Mouse (Mus musculus) heart, embryonic 14.5 days (tissue): Measurements from ENCODE around the gene Mrpl12. TPM values are rescaled to one million over a fixed set of nuclear protein-coding genes. Genes with fewer than 3 reads are reported as not detected.

ENCODE experiments used
- ATAC-seq: fragments of 200-750 bp; cut with Nextera tagmentation; 2 replicates; pipeline ENCODE4 v1.8.0; 2017; ENCODE audit warnings: low read depth, moderate TSS enrichment; ENCODE audit not compliant: insufficient number of reproducible peaks, insufficient read depth, low FRiP score
- H3K27ac ChIP-seq, 2 experiments: fragments of 200-500 bp in 1 of 2; fragments of 300-500 bp in 1 of 2; sonication (generic) in 1 of 2; replicated peaks in 1 of 2; 2 replicates each; pipeline ENCODE4 v1.5.1; 2012 to 2014; ENCODE audit warnings: low read depth in 2 of 2, low read length in 2 of 2, control low read depth in 1 of 2, mild to moderate bottlenecking in 1 of 2, mixed read lengths in 1 of 2; ENCODE audit not compliant: control insufficient read depth in 1 of 2, insufficient read depth in 1 of 2
- H3K27me3 ChIP-seq: fragments of 300-500 bp; sonication (generic); 2 replicates; pipeline ENCODE4 v1.6.1; 2014; ENCODE audit warnings: mild to moderate bottlenecking, low read length, control low read depth; ENCODE audit not compliant: control insufficient read depth, insufficient read depth
- H3K36me3 ChIP-seq: fragments of 300-500 bp; sonication (generic); 2 replicates; pipeline ENCODE4 v1.6.1; 2014; ENCODE audit warnings: mild to moderate bottlenecking, control low read depth, low read length, mixed read lengths; ENCODE audit not compliant: control insufficient read depth, insufficient read depth
- H3K4me1 ChIP-seq, 2 experiments: fragments of 200-500 bp in 1 of 2; fragments of 300-500 bp in 1 of 2; sonication (generic) in 1 of 2; 2 replicates each; pipeline ENCODE4 v1.6.1; 2012 to 2014; ENCODE audit warnings: low read length in 2 of 2, control low read depth in 1 of 2, mixed read lengths in 1 of 2; ENCODE audit not compliant: control insufficient read depth in 2 of 2, insufficient read depth in 2 of 2
- H3K4me2 ChIP-seq: fragments of 300-500 bp; sonication (generic); 2 replicates; pipeline ENCODE4 v1.6.1; 2014; ENCODE audit warnings: mild to moderate bottlenecking, low read length
- H3K4me3 ChIP-seq, 2 experiments: fragments of 200-500 bp in 1 of 2; fragments of 300-500 bp in 1 of 2; sonication (generic) in 1 of 2; 2 replicates each; pipeline ENCODE4 v1.5.1; 2012 to 2014; ENCODE audit warnings: low read length in 2 of 2, mild to moderate bottlenecking in 2 of 2, control low read depth in 1 of 2, low read depth in 1 of 2, moderate library complexity in 1 of 2; ENCODE audit not compliant: control insufficient read depth in 1 of 2, insufficient read depth in 1 of 2
- H3K9ac ChIP-seq: fragments of 300-500 bp; sonication (generic); 2 replicates; pipeline ENCODE4 v1.6.1; 2014; ENCODE audit warnings: mild to moderate bottlenecking, low read length
- H3K9me3 ChIP-seq: fragments of 300-500 bp; sonication (generic); 2 replicates; pipeline ENCODE4 v1.6.1; 2016; ENCODE audit warnings: low read length, control low read depth; ENCODE audit not compliant: control insufficient read depth
- WGBS: fragments of 180-500 bp; shearing (Covaris S2); extraction: QIAGEN DNeasy Blood & Tissue Kit; methylation state at CpG from one replicate; pipeline ENCODE4 v1.1.7; 2014; 5-methylcytosine and 5-hydroxymethylcytosine counted together
- polyA plus RNA-seq: library from polyadenylated mRNA; unstranded; fragments of >200 nt; fragmentation: Nextera tagmentation; extraction: Ambion mirVana; gene quantifications from 2 replicates; pipeline ENCODE4 v1.2.1, GENCODE M21; 2014

Mrpl12 gene
- polyA plus RNA-seq, 1 experiment from 2014 or later, result 239 TPM

DNA sequence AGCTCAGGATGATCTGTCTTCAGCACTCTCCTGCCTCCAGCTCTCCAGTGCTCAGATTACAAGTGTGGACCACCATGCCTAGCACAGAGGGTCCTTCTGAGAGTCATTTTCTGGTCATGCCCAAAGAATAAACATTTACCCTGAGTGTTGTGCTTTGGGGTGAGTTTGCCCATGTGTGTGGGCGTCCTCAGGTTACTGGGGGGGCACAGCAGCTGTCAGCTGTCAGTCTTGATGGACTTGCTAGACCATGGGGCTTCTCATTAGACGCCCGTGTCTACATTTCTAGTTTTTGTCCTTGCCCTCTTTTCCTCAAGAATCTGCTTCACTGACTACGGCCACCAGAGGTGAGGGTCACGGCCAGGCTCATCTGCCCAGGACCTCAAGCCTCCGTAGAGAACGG, 37.2 kb upstream of the Mrpl12 start:
- Histone ChIP-seq H3K4me2 (no peak overlapping the region), H3K27ac (no peak overlapping the region), H3K4me3 (no peak overlapping the region), H3K9ac (no peak overlapping the region), H3K9me3 (no peaks in the 10 kb centered on the region), H3K27me3 (no peaks in the 10 kb centered on the region), H3K36me3 (no peaks in the 10 kb centered on the region), H3K4me1 (no peaks in the 10 kb centered on the region)
- no peak for ATAC-seq
- WGBS, result 82% methylated on average over 7 of the region's 7 CpGs

DNA sequence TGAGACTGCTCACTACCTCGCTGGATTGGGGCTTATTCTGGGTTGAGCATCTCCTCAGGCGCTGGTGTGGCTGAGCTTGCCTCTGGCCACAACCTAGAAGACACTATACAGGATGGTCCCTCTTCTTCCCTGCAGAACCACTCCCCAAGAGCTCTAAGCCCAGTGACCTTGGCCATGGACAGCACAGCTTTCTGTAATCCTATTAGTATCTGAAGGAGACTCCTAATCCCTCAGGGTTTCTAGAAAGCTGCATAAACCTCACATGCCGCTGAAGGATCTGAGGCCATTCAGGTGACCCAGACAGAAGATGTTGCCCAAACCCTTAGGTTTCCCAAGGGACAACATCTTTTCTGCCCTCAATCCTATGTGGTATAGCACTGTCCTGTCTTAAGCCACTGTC, 32.2 kb upstream of the Mrpl12 start:
- Histone ChIP-seq H3K36me3 (peaks cover 6% of the 10 kb centered on the region; the same call in 1 of the 2 replicates), H3K4me2 (no peak overlapping the region), H3K4me1 (peaks cover 4% of the 10 kb centered on the region in 2 experiments; a peak in 3 of 4 replicates), H3K4me3 (no peak overlapping the region), H3K9me3 (no peaks in the 10 kb centered on the region), H3K27me3 (no peaks in the 10 kb centered on the region), H3K27ac (no peak overlapping the region), H3K9ac (no peak overlapping the region)
- ATAC-seq, result no peak
- WGBS, result 64% methylated on average over 3 of the region's 3 CpGs

DNA sequence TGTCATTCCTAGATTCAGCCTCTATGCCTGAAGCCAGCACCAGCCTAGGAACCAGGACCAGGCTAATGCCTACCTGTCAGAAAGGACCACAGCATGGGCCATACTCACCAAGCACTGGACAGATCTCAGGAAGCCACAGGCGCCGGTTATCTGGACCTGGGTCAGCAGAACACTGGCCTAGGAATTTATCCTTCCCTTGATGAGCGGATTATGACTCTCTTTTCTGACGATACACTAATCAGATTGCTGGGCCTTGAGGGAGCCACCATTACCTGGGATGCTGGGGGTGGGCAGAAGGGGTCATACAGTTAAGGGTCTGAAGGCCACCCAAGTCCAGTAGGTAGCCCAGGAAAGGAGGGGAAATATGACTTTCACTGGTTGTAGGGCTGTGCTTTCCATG, 31.1 kb upstream of the Mrpl12 start, which contains the start of gene Pde6g:
TSS of gene Pde6g (minus strand) at position 195 of the 400 bp plus-strand sequence.
- H3K4me1 ChIP-seq, result peaks cover 4% of the 10 kb centered on the region in 2 experiments; a peak in 3 of 4 replicates
- no peaks in the 10 kb centered on the region for H3K9me3 ChIP-seq
- ATAC-seq, result no peak
- H3K27me3 ChIP-seq, result no peaks in the 10 kb centered on the region
- H3K4me3 ChIP-seq, result no peak within 1 kb of the TSS
- peaks cover 6% of the 10 kb centered on the region; the same call in 1 of the 2 replicates for H3K36me3 ChIP-seq
- 78% methylated on average over 4 of the region's 4 CpGs for WGBS
- no peak within 1 kb of the TSS for H3K9ac ChIP-seq
- no peak within 1 kb of the TSS for H3K4me2 ChIP-seq
- H3K27ac ChIP-seq, result no peak within 1 kb of the TSS

DNA sequence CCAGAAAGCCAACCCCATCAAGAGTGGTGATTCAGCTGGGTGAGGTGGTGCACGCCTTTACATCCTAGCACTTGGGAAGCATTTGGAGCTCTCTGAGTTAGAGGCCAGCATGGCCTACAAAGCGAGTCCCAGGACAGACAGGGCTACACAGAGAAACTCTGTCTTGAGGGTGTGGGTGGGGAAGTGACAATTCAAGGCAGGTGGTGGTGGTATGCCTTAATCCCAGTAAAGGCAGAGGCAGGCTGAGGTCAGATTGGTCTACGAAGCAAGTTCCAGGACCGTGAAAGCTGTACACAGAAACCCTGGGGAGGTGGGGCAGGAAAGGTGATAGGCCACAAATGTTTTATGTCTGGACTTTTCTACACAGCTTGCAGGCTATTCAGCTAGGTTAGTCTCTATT, 29.4 kb upstream of the Mrpl12 start:
- Histone ChIP-seq H3K27me3 (no peaks in the 10 kb centered on the region), H3K9ac (no peak overlapping the region), H3K4me3 (no peak overlapping the region), H3K9me3 (no peaks in the 10 kb centered on the region), H3K36me3 (peaks cover 14% of the 10 kb centered on the region), H3K4me1 (peaks cover 4 to 9% of the 10 kb centered on the region in 2 experiments), H3K27ac (no peak overlapping the region), H3K4me2 (no peak overlapping the region)
- no peak for ATAC-seq
- WGBS, result 91% methylated on average over 4 of the region's 4 CpGs

DNA sequence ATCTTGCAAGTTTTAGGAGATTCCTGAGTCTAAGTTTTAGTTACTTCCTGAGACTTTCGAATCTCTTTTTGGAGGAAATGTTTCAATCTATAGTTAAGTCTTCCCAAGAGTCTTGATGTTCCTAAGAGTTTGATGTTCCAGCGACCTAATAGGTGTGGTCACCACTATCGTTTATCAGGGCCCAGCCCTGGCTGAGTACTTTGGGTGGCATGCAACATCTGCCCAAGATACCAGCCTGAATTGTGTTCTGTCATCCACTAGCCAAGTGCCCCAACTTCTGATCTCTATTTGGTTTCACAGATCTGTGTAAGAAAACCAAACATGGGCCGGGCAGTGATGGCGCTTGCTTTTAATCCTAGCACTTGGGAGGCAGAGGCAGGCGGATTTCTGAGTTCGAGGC, 29.0 kb upstream of the Mrpl12 start:
- 87% methylated on average over 7 of the region's 7 CpGs for WGBS
- H3K4me1 ChIP-seq, result peaks cover 4 to 9% of the 10 kb centered on the region in 2 experiments
- no peak for ATAC-seq

DNA sequence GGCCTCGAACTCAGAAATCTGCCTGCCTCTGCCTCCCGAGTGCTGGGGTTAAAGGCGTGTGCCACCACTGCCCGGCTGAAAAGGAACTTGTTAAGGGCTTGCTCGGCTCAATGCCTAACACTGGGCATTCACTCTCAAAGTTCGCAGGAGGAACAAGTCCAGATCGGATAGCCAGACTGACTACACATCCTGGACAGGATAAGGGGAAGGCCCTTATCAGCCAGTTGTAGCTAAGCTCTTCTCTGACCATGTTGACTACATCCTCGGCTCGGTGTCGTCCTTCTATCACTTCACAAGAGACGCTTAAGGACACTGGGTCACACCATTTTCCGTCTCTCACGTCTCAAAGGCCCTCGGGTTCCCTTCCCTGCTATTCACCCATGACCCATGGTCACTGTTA, 27.0 kb upstream of the Mrpl12 start:
- H3K36me3 ChIP-seq, result peaks cover 36% of the 10 kb centered on the region
- no peaks in the 10 kb centered on the region for H3K27me3 ChIP-seq
- 15% methylated on average over 14 of the region's 14 CpGs for WGBS
- H3K27ac ChIP-seq, result peak overlapping the region; percentile 80 to 94
- peak overlapping the region; percentile 88 for H3K4me2 ChIP-seq
- H3K9ac ChIP-seq, result peak overlapping the region; percentile 96
- H3K4me3 ChIP-seq, result peak overlapping the region; percentile 66 to 83
- H3K9me3 ChIP-seq, result no peaks in the 10 kb centered on the region
- peaks cover 4 to 9% of the 10 kb centered on the region in 2 experiments for H3K4me1 ChIP-seq
- peak; percentile 24; the same call in 1 of the 2 replicates for ATAC-seq

More for the DNA sequence above, 29.0 kb upstream of the Mrpl12 start:
- Histone ChIP-seq H3K36me3 (peaks cover 18% of the 10 kb centered on the region), H3K4me2 (no peak overlapping the region), H3K9ac (no peak overlapping the region), H3K4me3 (no peak overlapping the region), H3K27me3 (no peaks in the 10 kb centered on the region), H3K27ac (no peak overlapping the region), H3K9me3 (no peaks in the 10 kb centered on the region)

DNA sequence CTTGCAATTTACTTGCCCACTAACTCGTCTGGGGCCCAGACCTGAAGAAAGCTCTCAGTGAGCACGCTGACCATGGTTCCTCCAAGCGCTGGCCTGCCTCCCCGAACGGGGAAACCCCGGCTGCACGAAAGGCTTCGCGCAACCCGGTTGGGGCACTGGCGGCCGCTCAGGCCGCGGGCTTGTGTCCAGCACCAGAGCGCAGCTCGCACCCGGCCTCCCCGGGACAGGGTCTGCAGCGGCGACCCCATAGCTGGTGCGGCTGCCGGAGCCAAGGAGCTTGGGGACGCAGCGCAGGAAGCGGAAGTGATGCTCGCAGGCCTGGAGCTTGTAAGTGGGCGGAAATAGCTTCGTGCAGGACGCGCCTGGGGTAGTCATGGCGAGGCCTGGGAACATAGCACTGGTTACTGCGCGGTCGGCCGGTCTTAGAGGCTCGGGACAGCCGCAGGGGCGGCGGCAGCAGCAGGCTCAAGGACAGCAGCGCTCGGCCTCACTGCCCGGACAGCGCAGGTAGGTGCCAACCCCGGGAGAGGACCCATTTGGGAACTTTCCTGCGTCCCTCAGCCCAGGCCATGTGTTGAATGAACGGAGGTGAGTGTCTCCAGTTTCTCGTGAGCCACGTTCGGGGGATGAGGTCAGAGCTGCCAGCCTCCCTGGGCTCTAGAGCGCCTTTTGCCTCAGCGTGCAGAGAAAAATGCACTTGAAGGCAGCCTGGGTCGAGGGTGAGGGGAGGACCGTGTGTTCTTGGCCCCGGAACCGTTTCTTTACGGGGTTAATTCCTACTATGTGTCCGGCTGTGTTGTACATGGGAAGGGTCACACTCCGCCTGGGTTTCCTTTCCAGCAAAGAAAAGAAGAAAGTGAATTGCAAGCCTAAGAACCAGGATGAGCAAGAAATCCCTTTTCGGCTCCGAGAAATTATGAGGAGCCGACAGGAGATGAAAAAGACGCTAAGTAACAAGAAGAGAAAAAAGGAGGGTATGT, 26.4 kb upstream of the Mrpl12 start, which contains the start of the genes Oxld1 and Ccdc137:
TSS of gene Oxld1 (minus strand) at position 297 of the 980 bp plus-strand sequence.
TSS of gene Ccdc137 (plus strand) at position 344 of the 980 bp plus-strand sequence.
- peak within 1 kb of the TSS; percentile 88 for H3K4me2 ChIP-seq
- ATAC-seq, result peak; percentile 68
- no peaks in the 10 kb centered on the region for H3K27me3 ChIP-seq
- H3K9me3 ChIP-seq, result no peaks in the 10 kb centered on the region
- H3K4me1 ChIP-seq, result peaks cover 4 to 9% of the 10 kb centered on the region in 2 experiments
- WGBS, result 4% methylated on average over 62 of the region's 62 CpGs
- H3K27ac ChIP-seq, result peak within 1 kb of the TSS; percentile 80 to 94
- H3K9ac ChIP-seq, result peak within 1 kb of the TSS; percentile 96
- H3K4me3 ChIP-seq, result peak within 1 kb of the TSS; percentile 66 to 83
- peaks cover 41% of the 10 kb centered on the region for H3K36me3 ChIP-seq
